8 mouse cellular contexts compared by ENCODE assay signal in genomic region chr10:7956228-7957001, GRCm38 (mm10). TPM values are rescaled to one million over a fixed set of nuclear protein-coding genes. Genes with fewer than 3 reads are reported as not detected.
DNase-seq lines count a peak whose midpoint lies in the region; ATAC-seq and TF ChIP-seq lines count a peak whose summit lies in the region.

Gene Tab2, minus strand, starts transcription at chr10:7956230.

- H3K36me3 ChIP-seq in embryonic facial prominence, embryonic 15.5 days: no peaks in the 10 kb centered on the region
- H3K36me3 ChIP-seq in kidney, embryonic 14.5 days (ENCODE audit: control insufficient read depth, insufficient read depth, low read length): no peaks in the 10 kb centered on the region
- no peaks in the 10 kb centered on the region for H3K36me3 ChIP-seq in limb, embryonic 15.5 days

- WGBS in bone marrow, adult 2 months: under 1% methylated on average over 97 of the region's 97 CpGs
- WGBS in embryonic facial prominence, embryonic 15.5 days: under 1% methylated on average over 97 of the region's 97 CpGs
- WGBS in kidney, embryonic 14.5 days: under 1% methylated on average over 65 of the region's 97 CpGs
- under 1% methylated on average over 55 of the region's 97 CpGs for WGBS in limb, embryonic 15.5 days

- peak within 1 kb of the TSS; percentile 93 for H3K9ac ChIP-seq in embryonic facial prominence, embryonic 15.5 days
- H3K9ac ChIP-seq in kidney, embryonic 14.5 days (ENCODE audit: low read depth, low read length): peak within 1 kb of the TSS; percentile 99
- peak within 1 kb of the TSS; percentile 95 for H3K9ac ChIP-seq in limb, embryonic 15.5 days

- TF ChIP-seq POLR2A in bone marrow, adult 2 months (IDR thresholded peaks at IDR 0.05; ENCODE audit: borderline replicate concordance, control insufficient read depth, low read depth, low read length): peak; percentile 62; the same call in 1 of the 2 replicates

- H3K9me3 ChIP-seq in embryonic facial prominence, embryonic 15.5 days (replicated peaks): no peaks in the 10 kb centered on the region
- H3K9me3 ChIP-seq in kidney, embryonic 14.5 days (ENCODE audit: control insufficient read depth, low read length): no peaks in the 10 kb centered on the region
- H3K9me3 ChIP-seq in limb, embryonic 15.5 days: no peaks in the 10 kb centered on the region

- H3K27me3 ChIP-seq in embryonic facial prominence, embryonic 15.5 days: no peaks in the 10 kb centered on the region
- H3K27me3 ChIP-seq in kidney, embryonic 14.5 days (ENCODE audit: control insufficient read depth, insufficient read depth, low read length): no peaks in the 10 kb centered on the region
- H3K27me3 ChIP-seq in limb, embryonic 15.5 days: no peaks in the 10 kb centered on the region

- H3K4me3 ChIP-seq in bone marrow, adult 2 months (replicated peaks; ENCODE audit: control insufficient read depth, low read depth, low read length): peak within 1 kb of the TSS; percentile 77
- H3K4me3 ChIP-seq in embryonic facial prominence, embryonic 15.5 days (replicated peaks): peak within 1 kb of the TSS; percentile 89
- peak within 1 kb of the TSS; percentile 97 for H3K4me3 ChIP-seq in kidney, embryonic 14.5 days (ENCODE audit: low read length)
- peak within 1 kb of the TSS; percentile 91 for H3K4me3 ChIP-seq in limb, embryonic 15.5 days

- no peak for TF ChIP-seq CTCF in bone marrow, adult 2 months (IDR thresholded peaks at IDR 0.05; ENCODE audit: control insufficient read depth, insufficient read depth, low read length)

- H3K4me1 ChIP-seq in bone marrow, adult 2 months (ENCODE audit: control insufficient read depth, insufficient read depth, low read length): peaks cover 1% of the 10 kb centered on the region; the same call in 1 of the 2 replicates
- peaks cover 17% of the 10 kb centered on the region for H3K4me1 ChIP-seq in embryonic facial prominence, embryonic 15.5 days
- peaks cover 9% of the 10 kb centered on the region; the same call in 1 of the 2 replicates for H3K4me1 ChIP-seq in kidney, embryonic 14.5 days (ENCODE audit: control insufficient read depth, insufficient read depth, low read length)
- peaks cover 9% of the 10 kb centered on the region for H3K4me1 ChIP-seq in limb, embryonic 15.5 days

- H3K4me2 ChIP-seq in embryonic facial prominence, embryonic 15.5 days (replicated peaks): peak within 1 kb of the TSS; percentile 54
- peak within 1 kb of the TSS; percentile 80 for H3K4me2 ChIP-seq in kidney, embryonic 14.5 days (replicated peaks; ENCODE audit: low read depth, low read length)
- peak within 1 kb of the TSS; percentile 68 for H3K4me2 ChIP-seq in limb, embryonic 15.5 days

- peak within 1 kb of the TSS; percentile 99 for H3K27ac ChIP-seq in bone marrow, adult 2 months (ENCODE audit: control insufficient read depth, insufficient read depth, low read depth, low read length, poor library complexity)
- H3K27ac ChIP-seq in embryonic facial prominence, embryonic 15.5 days (replicated peaks): peak within 1 kb of the TSS; percentile 97
- H3K27ac ChIP-seq in kidney, embryonic 14.5 days (ENCODE audit: low read depth, low read length): peak within 1 kb of the TSS; percentile 99
- H3K27ac ChIP-seq in limb, embryonic 15.5 days: peak within 1 kb of the TSS; percentile 99

- DNase-seq in 416B (ENCODE audit: low read depth): peak; percentile 86
- DNase-seq in heart, adult 9 months (ENCODE audit: low spot score in 2 of 2): peak; percentile 92 to 93
- DNase-seq in monocyte, adult 2 months (ENCODE audit: low read depth in 1 of 2, low spot score in 2 of 2): peak; percentile 59 to 86
- peak; percentile 90 to 91 for DNase-seq in spleen, postnatal 36 days (ENCODE audit: low spot score in 2 of 2)

- peak; percentile 97 for ATAC-seq in embryonic facial prominence, embryonic 15.5 days (ENCODE audit: insufficient number of reproducible peaks, low FRiP score, low TSS enrichment, low read depth)
- ATAC-seq in kidney, embryonic 14.5 days (ENCODE audit: low FRiP score, low TSS enrichment): peak; percentile 97
- peak; percentile 96 for ATAC-seq in limb, embryonic 15.5 days (ENCODE audit: insufficient number of reproducible peaks, low FRiP score, low TSS enrichment, low read depth)

RNA-seq across cellular contexts. Expression of gene Tab2, which starts in this region (rescaled TPM):
- 36.8 and 46.7 TPM in 2 replicates for polyA plus RNA-seq in bone marrow, adult 2 months (2011; ENCODE audit: insufficient read depth, insufficient read length, low replicate concordance, missing spikeins)
- 20.7 and 23.2 TPM in 2 replicates for polyA plus RNA-seq in embryonic facial prominence, embryonic 15.5 days (2015; fragmentation: Nextera tagmentation; extraction: Ambion mirVana)
- 32.6 and 34.3 TPM in 2 replicates for polyA plus RNA-seq in kidney, embryonic 14.5 days (2014; fragmentation: Nextera tagmentation; extraction: Ambion mirVana)
- polyA plus RNA-seq in limb, embryonic 15.5 days (2015; fragmentation: Nextera tagmentation; extraction: Ambion mirVana): 18.8 and 22.1 TPM in 2 replicates

Comparison
In these comparisons a context has a peak if more than half of its experiments do, and no peak if none do; other contexts are left out.
1. Peak in every context shown above with its lines: DNase-seq, ATAC-seq, H3K4me3 ChIP-seq and H3K27ac ChIP-seq.